26 mouse cellular contexts compared by ENCODE assay signal in genomic region chr14:11992111-11992510, GRCm38 (mm10).
"Had no signal": no experiment of that assay in that cellular context is flagged by ENCODE, and none has a peak within 500 bp of the region (broad histone marks: within the 10 kb centered on the region; RNA-seq: fewer than 3 reads in every experiment).

No protein-coding gene starts in this region.

- H3K4me2 ChIP-seq: heart, embryonic 12.5 days; hindbrain, embryonic 12.5 days; hindbrain, embryonic 14.5 days; intestine, embryonic 15.5 days; kidney, embryonic 15.5 days; limb, embryonic 12.5 days; liver, embryonic 11.5 days; liver, embryonic 13.5 days had no signal

- H3K9me3 ChIP-seq: heart, embryonic 12.5 days; hindbrain, embryonic 10.5 days; hindbrain, embryonic 12.5 days; intestine, embryonic 15.5 days; kidney, embryonic 15.5 days; limb, embryonic 10.5 days; limb, embryonic 12.5 days; liver, embryonic 13.5 days had no signal

- H3K27me3 ChIP-seq: heart, embryonic 12.5 days; hindbrain, embryonic 12.5 days; intestine, embryonic 15.5 days; kidney, embryonic 15.5 days; limb, embryonic 12.5 days; liver, embryonic 13.5 days had no signal

- H3K36me3 ChIP-seq: heart, embryonic 12.5 days; hindbrain, embryonic 10.5 days; hindbrain, embryonic 12.5 days; intestine, embryonic 15.5 days; kidney, embryonic 15.5 days; limb, embryonic 10.5 days; limb, embryonic 12.5 days; liver, embryonic 13.5 days had no signal

- ATAC-seq: hindbrain, embryonic 16.5 days; inflammation-experienced regulatory T-cells, adult 6 months; intestine, embryonic 15.5 days; intestine, postnatal 0 days had no signal

- H3K4me3 ChIP-seq: gastrocnemius, adult 2 months; heart, adult 2 months; heart, embryonic 12.5 days; hindbrain, embryonic 10.5 days; hindbrain, embryonic 12.5 days; intestine, embryonic 15.5 days; kidney, embryonic 15.5 days; left cerebral cortex, adult 2 months; limb, embryonic 10.5 days; limb, embryonic 12.5 days; liver, embryonic 13.5 days had no signal

- DNase-seq: gastrocnemius, adult 2 months; gastrocnemius, postnatal 10 days; gastrocnemius, postnatal 25 days; heart, adult 2 months; heart, postnatal 10 days; heart, postnatal 4 days; kidney, adult 18-20 months; kidney, adult 9 months; kidney, postnatal 14 days; kidney, postnatal 36 days; liver; liver, embryonic 13.5 days had no signal

- H3K9ac ChIP-seq: heart, embryonic 12.5 days; hindbrain, embryonic 12.5 days; hindbrain, embryonic 14.5 days; intestine, embryonic 15.5 days; kidney, embryonic 15.5 days; limb, embryonic 12.5 days; liver, embryonic 13.5 days had no signal

- H3K4me1 ChIP-seq: heart, embryonic 12.5 days; hindbrain, embryonic 10.5 days; hindbrain, embryonic 12.5 days; intestine, embryonic 15.5 days; limb, embryonic 10.5 days; limb, embryonic 12.5 days; liver, embryonic 13.5 days had no signal

- H3K27ac ChIP-seq: gastrocnemius, adult 2 months; heart, adult 2 months; hindbrain, embryonic 10.5 days; hindbrain, embryonic 12.5 days; hindbrain, embryonic 14.5 days; intestine, embryonic 15.5 days; kidney, embryonic 15.5 days; kidney, postnatal 0 days; left cerebral cortex, adult 2 months; limb, embryonic 10.5 days; limb, embryonic 12.5 days; liver, embryonic 13.5 days had no signal
